Mouse (Mus musculus) megakaryocyte, embryonic 14.5 days (primary cell): ENCODE measurements around the gene Rundc3a.
"Not testable (repeated sequence)": the region's sequence is repeated elsewhere in the genome, so short reads cannot be mapped to it uniquely, and the experiment has no call there.

Experiments used
- FLI1 ChIP-seq: IDR thresholded peaks from 2 replicates; pipeline ENCODE4 v1.6.1; 2012; ENCODE audit warnings: low read length, inconsistent platforms, mixed read lengths
- GATA1 ChIP-seq: IDR thresholded peaks from 3 replicates; pipeline ENCODE4 v1.6.1; 2012; ENCODE audit warnings: mixed read lengths, low read length, inconsistent platforms, borderline replicate concordance

DNA sequence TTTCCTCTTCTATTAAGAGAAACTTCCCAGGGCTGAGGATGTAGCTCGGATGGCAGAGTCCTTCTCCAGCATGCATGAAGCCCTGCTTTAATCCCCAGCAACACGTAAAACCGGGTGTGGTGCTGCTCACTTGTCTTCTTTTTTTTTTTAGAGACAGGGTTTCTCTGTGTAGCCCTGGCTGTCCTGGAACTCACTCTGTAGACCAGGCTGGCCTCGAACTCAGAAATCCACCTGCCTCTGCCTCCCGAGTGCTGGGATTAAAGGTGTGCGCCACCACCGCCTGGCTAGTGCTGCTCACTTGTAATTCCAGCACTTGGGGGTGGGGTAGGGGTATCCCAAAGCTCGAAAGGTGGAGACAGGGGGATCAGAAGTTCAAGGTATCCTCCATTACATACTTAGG lies 27.1 kb upstream of the Rundc3a start, which contains the start of gene Slc4a1:
- not testable (repeated sequence) for TF ChIP-seq GATA1, FLI1
